Mouse (Mus musculus): ENCODE measurements around the gene Ago3. TPM values are rescaled to one million over a fixed set of nuclear protein-coding genes. Genes with fewer than 3 reads are reported as not detected.

The Ago3 gene
- polyA plus RNA-seq, 1 experiment: not detected

- 94% methylated on average over 8 of the region's 8 CpGs for WGBS
- Histone ChIP-seq H3K4me3 (ENCODE audit: insufficient read depth, low read depth, low read length) (no peak overlapping the region), H3K27ac (ENCODE audit: insufficient read depth, low read depth, low read length) (no peak overlapping the region), H3K4me1 (ENCODE audit: control insufficient read depth, insufficient read depth, low read length) (peaks cover 5% of the 10 kb centered on the region)
- no peak for TF ChIP-seq POLR2A (IDR thresholded peaks at IDR 0.05; ENCODE audit: insufficient read depth, low read depth, low read length)
- TF ChIP-seq CTCF (IDR thresholded peaks at IDR 0.05; ENCODE audit: insufficient read depth, low read depth, low read length): no peak
These were observed 145.8 kb downstream of the Ago3 start for GRCm38 (mm10) chr4:126283582-126283981.

GRCm38 (mm10) chr4:126281706-126282105, 147.7 kb downstream of the Ago3 start:
- H3K27ac ChIP-seq (ENCODE audit: insufficient read depth, low read depth, low read length): no peak overlapping the region
- H3K4me3 ChIP-seq (ENCODE audit: insufficient read depth, low read depth, low read length): no peak overlapping the region
- WGBS: 69% methylated on average over 9 of the region's 9 CpGs
- no peak for TF ChIP-seq POLR2A (IDR thresholded peaks at IDR 0.05; ENCODE audit: insufficient read depth, low read depth, low read length)
- no peak for TF ChIP-seq CTCF (IDR thresholded peaks at IDR 0.05; ENCODE audit: insufficient read depth, low read depth, low read length)
- peaks cover 7% of the 10 kb centered on the region for H3K4me1 ChIP-seq (ENCODE audit: control insufficient read depth, insufficient read depth, low read length)

Other genes with a start within 250 kb of the Ago3 start
- 165 and 783 TPM in 2 replicates for gene Thrap3, start 226.8 kb downstream of the Ago3 start, polyA plus RNA-seq (2012; ENCODE audit: insufficient read depth, insufficient read length, low replicate concordance, missing spikeins)
- 379 TPM in 1 of 2 replicates, not detected in the other for gene Map7d1, start 173.2 kb downstream of the Ago3 start, polyA plus RNA-seq (2012; ENCODE audit: insufficient read depth, insufficient read length, low replicate concordance, missing spikeins)
- gene Trappc3, start 167.2 kb downstream of the Ago3 start, polyA plus RNA-seq (2012; ENCODE audit: insufficient read depth, insufficient read length, low replicate concordance, missing spikeins): 342 TPM in 1 of 2 replicates, not detected in the other
- gene Col8a2, start 142.8 kb downstream of the Ago3 start, polyA plus RNA-seq (2012; ENCODE audit: insufficient read depth, insufficient read length, low replicate concordance, missing spikeins): not detected in 2 replicates
- not detected in 2 replicates for gene Adprhl2, start 107.9 kb downstream of the Ago3 start, polyA plus RNA-seq (2012; ENCODE audit: insufficient read depth, insufficient read length, low replicate concordance, missing spikeins)
- gene Tekt2, start 103.9 kb downstream of the Ago3 start, polyA plus RNA-seq (2012; ENCODE audit: insufficient read depth, insufficient read length, low replicate concordance, missing spikeins): not detected in 2 replicates
- gene Ago1, start 39.0 kb upstream of the Ago3 start, polyA plus RNA-seq (2012; ENCODE audit: insufficient read depth, insufficient read length, low replicate concordance, missing spikeins): 173 TPM in 1 of 2 replicates, not detected in the other
- not detected in 2 replicates for gene Ago4, start 103.9 kb upstream of the Ago3 start, polyA plus RNA-seq (2012; ENCODE audit: insufficient read depth, insufficient read length, low replicate concordance, missing spikeins)
- not detected in 2 replicates for gene Clspn, start 127.4 kb upstream of the Ago3 start, polyA plus RNA-seq (2012; ENCODE audit: insufficient read depth, insufficient read length, low replicate concordance, missing spikeins)
- not detected in 2 replicates for gene 5730409E04Rik, start 180.3 kb upstream of the Ago3 start, polyA plus RNA-seq (2012; ENCODE audit: insufficient read depth, insufficient read length, low replicate concordance, missing spikeins)
- gene Psmb2, start 248.1 kb upstream of the Ago3 start, polyA plus RNA-seq (2012; ENCODE audit: insufficient read depth, insufficient read length, low replicate concordance, missing spikeins): not detected in 2 replicates

All from olfactory bulb, adult 2 months (tissue).